Mouse (Mus musculus) c-Kit-positive CD71-negative TER-119-negative erythroid progenitor cells, embryonic 14.5 days (primary cell): ENCODE measurements around the gene Kcnd2.
A peak's percentile ranks its signal among the peaks of the same experiment; 100 is the strongest.

Experiments
- DNase-seq: peaks from one replicate; pipeline ENCODE4 v3.0.0-alpha.2; 2013; ENCODE audit warnings: low read depth

The Kcnd2 gene

GRCm38 (mm10) chr6:21424202-21424785 is 209.0 kb downstream of the Kcnd2 start:
- DNase-seq: no peak

- DNase-seq: no peak
Measured at GRCm38 (mm10) chr6:21431120-21431519, 215.8 kb downstream of the Kcnd2 start.

GRCm38 (mm10) chr6:21464719-21465118 is 249.4 kb downstream of the Kcnd2 start:
- no peak for DNase-seq

- no peak for DNase-seq
Measured at GRCm38 (mm10) chr6:21471891-21472544, 256.7 kb downstream of the Kcnd2 start.

GRCm38 (mm10) chr6:21482714-21483113 is 267.4 kb downstream of the Kcnd2 start:
- no peak for DNase-seq

GRCm38 (mm10) chr6:21488536-21488935 is 273.2 kb downstream of the Kcnd2 start:
- no peak for DNase-seq

GRCm38 (mm10) chr6:21502921-21503320 is 287.6 kb downstream of the Kcnd2 start:
- DNase-seq: no peak

GRCm38 (mm10) chr6:21510621-21511239 is 295.4 kb downstream of the Kcnd2 start:
- no peak for DNase-seq

GRCm38 (mm10) chr6:21520351-21520750 is 305.0 kb downstream of the Kcnd2 start:
- no peak for DNase-seq

GRCm38 (mm10) chr6:21527489-21528074 is 312.3 kb downstream of the Kcnd2 start:
- DNase-seq: no peak

- no peak for DNase-seq
Measured at GRCm38 (mm10) chr6:21534009-21534408, 318.7 kb downstream of the Kcnd2 start.

- DNase-seq: peak; percentile 7
Measured at GRCm38 (mm10) chr6:21534820-21535219, 319.5 kb downstream of the Kcnd2 start.

- DNase-seq: no peak
Measured at GRCm38 (mm10) chr6:21551501-21551900, 336.2 kb downstream of the Kcnd2 start.

- DNase-seq: no peak
Measured at GRCm38 (mm10) chr6:21570964-21571363, 355.7 kb downstream of the Kcnd2 start.

GRCm38 (mm10) chr6:21590156-21590555 is 374.9 kb downstream of the Kcnd2 start:
- DNase-seq: no peak

GRCm38 (mm10) chr6:21597424-21597823 is 382.1 kb downstream of the Kcnd2 start:
- no peak for DNase-seq

- DNase-seq: no peak
Measured at GRCm38 (mm10) chr6:21609381-21610059, 394.2 kb downstream of the Kcnd2 start.

GRCm38 (mm10) chr6:21629989-21630388 is 414.7 kb downstream of the Kcnd2 start:
- DNase-seq: no peak

GRCm38 (mm10) chr6:21655681-21656080 is 440.4 kb downstream of the Kcnd2 start:
- DNase-seq: no peak

GRCm38 (mm10) chr6:21664135-21664534 is 448.8 kb downstream of the Kcnd2 start:
- no peak for DNase-seq

GRCm38 (mm10) chr6:21664638-21665037 is 449.3 kb downstream of the Kcnd2 start:
- no peak for DNase-seq

- DNase-seq: no peak
Measured at GRCm38 (mm10) chr6:21684252-21684651, 468.9 kb downstream of the Kcnd2 start.

GRCm38 (mm10) chr6:21686388-21686787 is 471.1 kb downstream of the Kcnd2 start:
- DNase-seq: no peak
